Mouse (Mus musculus) limb, embryonic 15.5 days (tissue): Measurements from ENCODE around the gene Atp2b4. TPM values are rescaled to one million over a fixed set of nuclear protein-coding genes. Genes with fewer than 3 reads are reported as not detected.
A peak's percentile ranks its signal among the peaks of the same experiment; 100 is the strongest.

ENCODE experiments used
- ATAC-seq: fragments of 200-750 bp; cut with Nextera tagmentation; 2 replicates; pipeline ENCODE4 v1.8.0; 2017; ENCODE audit warnings: low read depth, moderate TSS enrichment; ENCODE audit not compliant: insufficient number of reproducible peaks, low FRiP score, low TSS enrichment
- H3K27ac ChIP-seq: fragments of 300-500 bp; sonication (generic); 2 replicates; pipeline ENCODE4 v1.5.1; 2015; ENCODE audit warnings: moderate library complexity, mild to moderate bottlenecking, inconsistent platforms
- H3K27me3 ChIP-seq: fragments of 300-500 bp; sonication (generic); 2 replicates; pipeline ENCODE4 v1.6.1; 2015; ENCODE audit warnings: inconsistent platforms
- H3K36me3 ChIP-seq: fragments of 300-500 bp; sonication (generic); 2 replicates; pipeline ENCODE4 v1.6.1; 2015; ENCODE audit warnings: inconsistent platforms
- H3K4me1 ChIP-seq: fragments of 300-500 bp; sonication (generic); 2 replicates; pipeline ENCODE4 v1.6.1; 2015; ENCODE audit warnings: inconsistent platforms
- H3K4me2 ChIP-seq: fragments of 300-500 bp; sonication (generic); 2 replicates; pipeline ENCODE4 v1.6.1; 2015; ENCODE audit warnings: mild to moderate bottlenecking, inconsistent platforms
- H3K4me3 ChIP-seq: fragments of 300-500 bp; sonication (generic); 2 replicates; pipeline ENCODE4 v1.5.1; 2015; ENCODE audit warnings: mild to moderate bottlenecking, inconsistent platforms
- H3K9ac ChIP-seq: fragments of 300-500 bp; sonication (generic); 2 replicates; pipeline ENCODE4 v1.6.1; 2015; ENCODE audit warnings: inconsistent platforms
- H3K9me3 ChIP-seq: fragments of 300-500 bp; sonication (generic); 2 replicates; pipeline ENCODE4 v1.6.1; 2016; ENCODE audit warnings: inconsistent platforms
- WGBS: fragments of 180-500 bp; shearing (Covaris S2); methylation state at CpG from one replicate; pipeline ENCODE4 v1.1.7; 2015; 5-methylcytosine and 5-hydroxymethylcytosine counted together
- polyA plus RNA-seq: library from polyadenylated mRNA; unstranded; fragments of >200 nt; fragmentation: Nextera tagmentation; extraction: Ambion mirVana; gene quantifications from 2 replicates; pipeline ENCODE4 v1.2.1, GENCODE M21; 2015

Gene Atp2b4
- polyA plus RNA-seq, 1 experiment from 2014 or later: 22.4 TPM

- ATAC-seq: no peak
- Histone ChIP-seq H3K36me3 (no peaks in the 10 kb centered on the region), H3K4me2 (no peak overlapping the region), H3K27ac (no peak overlapping the region), H3K9ac (no peak overlapping the region), H3K4me3 (no peak overlapping the region), H3K4me1 (peaks cover 10% of the 10 kb centered on the region; the same call in 1 of the 2 replicates), H3K27me3 (no peaks in the 10 kb centered on the region), H3K9me3 (no peaks in the 10 kb centered on the region)
- WGBS: 49% methylated on average over 5 of the region's 5 CpGs
Observed at GRCm38 (mm10) chr1:133821144-133821543, 20.3 kb upstream of the Atp2b4 start.

GRCm38 (mm10) chr1:133820100-133820499 is 19.3 kb upstream of the Atp2b4 start:
- Histone ChIP-seq H3K36me3 (no peaks in the 10 kb centered on the region), H3K4me2 (no peak overlapping the region), H3K9me3 (no peaks in the 10 kb centered on the region), H3K27ac (no peak overlapping the region), H3K4me3 (no peak overlapping the region), H3K4me1 (peaks cover 10% of the 10 kb centered on the region; the same call in 1 of the 2 replicates), H3K27me3 (no peaks in the 10 kb centered on the region), H3K9ac (no peak overlapping the region)
- 38% methylated on average over 2 of the region's 2 CpGs for WGBS
- no peak for ATAC-seq

GRCm38 (mm10) chr1:133818531-133818930 is 17.7 kb upstream of the Atp2b4 start:
- no peak overlapping the region for H3K4me3 ChIP-seq
- no peak for ATAC-seq
- no peak overlapping the region for H3K27ac ChIP-seq
- no peaks in the 10 kb centered on the region for H3K9me3 ChIP-seq
- H3K9ac ChIP-seq: no peak overlapping the region
- H3K27me3 ChIP-seq: no peaks in the 10 kb centered on the region
- no peak overlapping the region for H3K4me2 ChIP-seq
- 72% methylated on average over 2 of the region's 2 CpGs for WGBS
- H3K36me3 ChIP-seq: no peaks in the 10 kb centered on the region
- H3K4me1 ChIP-seq: peaks cover 10% of the 10 kb centered on the region; the same call in 1 of the 2 replicates

- no peak overlapping the region for H3K27ac ChIP-seq
- no peaks in the 10 kb centered on the region; the same call in 1 of the 2 replicates for H3K4me1 ChIP-seq
- H3K36me3 ChIP-seq: no peaks in the 10 kb centered on the region
- no peak overlapping the region for H3K9ac ChIP-seq
- no peak overlapping the region for H3K4me3 ChIP-seq
- no peaks in the 10 kb centered on the region for H3K9me3 ChIP-seq
- ATAC-seq: no peak
- 66% methylated on average over 12 of the region's 12 CpGs for WGBS
- H3K4me2 ChIP-seq: no peak overlapping the region
- H3K27me3 ChIP-seq: no peaks in the 10 kb centered on the region
Observed at GRCm38 (mm10) chr1:133815747-133816491, 15.1 kb upstream of the Atp2b4 start.

- Histone ChIP-seq H3K27me3 (no peaks in the 10 kb centered on the region), H3K4me3 (no peak overlapping the region), H3K27ac (no peak overlapping the region), H3K4me2 (no peak overlapping the region), H3K9me3 (no peaks in the 10 kb centered on the region), H3K36me3 (no peaks in the 10 kb centered on the region), H3K4me1 (no peaks in the 10 kb centered on the region), H3K9ac (no peak overlapping the region)
- WGBS: 53% methylated on average over 5 of the region's 5 CpGs
- ATAC-seq: no peak
Observed at GRCm38 (mm10) chr1:133809376-133809775, 8.5 kb upstream of the Atp2b4 start.

GRCm38 (mm10) chr1:133808020-133808419 is 7.2 kb upstream of the Atp2b4 start:
- WGBS: 71% methylated on average over 8 of the region's 8 CpGs
- Histone ChIP-seq H3K4me3 (no peak overlapping the region), H3K4me1 (0 out of 2 replicates have a peak, but pooled peaks cover 3% of the 10 kb centered on the region), H3K27ac (no peak overlapping the region), H3K4me2 (no peak overlapping the region), H3K9ac (no peak overlapping the region), H3K27me3 (no peaks in the 10 kb centered on the region), H3K36me3 (no peaks in the 10 kb centered on the region), H3K9me3 (no peaks in the 10 kb centered on the region)
- no peak for ATAC-seq

GRCm38 (mm10) chr1:133801743-133802142 is 902 bp upstream of the Atp2b4 start:
- 64% methylated on average over 5 of the region's 5 CpGs for WGBS
- Histone ChIP-seq H3K9me3 (no peaks in the 10 kb centered on the region), H3K27ac (no peak overlapping the region; the same call in 1 of the 2 replicates), H3K4me1 (peaks cover 37% of the 10 kb centered on the region), H3K27me3 (no peaks in the 10 kb centered on the region), H3K4me2 (peak overlapping the region; percentile 83; the same call in 1 of the 2 replicates), H3K4me3 (no peak overlapping the region), H3K9ac (no peak overlapping the region), H3K36me3 (no peaks in the 10 kb centered on the region)
- ATAC-seq: no peak

- peak; percentile 11; the same call in 1 of the 2 replicates for ATAC-seq
- Histone ChIP-seq H3K36me3 (no peaks in the 10 kb centered on the region), H3K27ac (peak overlapping the region; percentile 78), H3K27me3 (no peaks in the 10 kb centered on the region), H3K9ac (peak overlapping the region; percentile 51), H3K9me3 (no peaks in the 10 kb centered on the region), H3K4me3 (peak overlapping the region; percentile 65), H3K4me2 (peak overlapping the region; percentile 83), H3K4me1 (peaks cover 41% of the 10 kb centered on the region)
- WGBS: under 1% methylated on average over 16 of the region's 16 CpGs
Observed at GRCm38 (mm10) chr1:133800512-133800911, 329 bp downstream of the Atp2b4 start.

GRCm38 (mm10) chr1:133799686-133800445 is 975 bp downstream of the Atp2b4 start:
- Histone ChIP-seq H3K9ac (peak overlapping the region; percentile 51; the same call in 1 of the 2 replicates), H3K4me2 (peak overlapping the region; percentile 83), H3K27me3 (no peaks in the 10 kb centered on the region), H3K27ac (peak overlapping the region; percentile 78), H3K4me1 (peaks cover 41% of the 10 kb centered on the region), H3K36me3 (no peaks in the 10 kb centered on the region), H3K4me3 (peak overlapping the region; percentile 65), H3K9me3 (no peaks in the 10 kb centered on the region)
- WGBS: 3% methylated on average over 21 of the region's 21 CpGs
- no peak for ATAC-seq

- H3K4me1 ChIP-seq: peaks cover 41% of the 10 kb centered on the region
- no peaks in the 10 kb centered on the region for H3K27me3 ChIP-seq
- no peak overlapping the region for H3K9ac ChIP-seq
- no peaks in the 10 kb centered on the region for H3K9me3 ChIP-seq
- H3K4me3 ChIP-seq: peak overlapping the region; percentile 65
- no peak overlapping the region; the same call in 1 of the 2 replicates for H3K27ac ChIP-seq
- no peaks in the 10 kb centered on the region for H3K36me3 ChIP-seq
- H3K4me2 ChIP-seq: peak overlapping the region; percentile 83
- 64% methylated on average over 1 of the region's 1 CpGs for WGBS
- no peak for ATAC-seq
Observed at GRCm38 (mm10) chr1:133798821-133799415, 1.9 kb downstream of the Atp2b4 start.

- 35% methylated on average over 9 of the region's 9 CpGs for WGBS
- Histone ChIP-seq H3K27ac (no peak overlapping the region), H3K9me3 (no peaks in the 10 kb centered on the region), H3K4me1 (peaks cover 38% of the 10 kb centered on the region), H3K9ac (no peak overlapping the region), H3K4me3 (peak overlapping the region; percentile 65), H3K36me3 (no peaks in the 10 kb centered on the region), H3K4me2 (peak overlapping the region; percentile 83), H3K27me3 (no peaks in the 10 kb centered on the region)
- ATAC-seq: no peak
Observed at GRCm38 (mm10) chr1:133797979-133798820, 2.6 kb downstream of the Atp2b4 start.
